9 mouse cellular contexts compared by ENCODE assay signal in the genomic region with DNA sequence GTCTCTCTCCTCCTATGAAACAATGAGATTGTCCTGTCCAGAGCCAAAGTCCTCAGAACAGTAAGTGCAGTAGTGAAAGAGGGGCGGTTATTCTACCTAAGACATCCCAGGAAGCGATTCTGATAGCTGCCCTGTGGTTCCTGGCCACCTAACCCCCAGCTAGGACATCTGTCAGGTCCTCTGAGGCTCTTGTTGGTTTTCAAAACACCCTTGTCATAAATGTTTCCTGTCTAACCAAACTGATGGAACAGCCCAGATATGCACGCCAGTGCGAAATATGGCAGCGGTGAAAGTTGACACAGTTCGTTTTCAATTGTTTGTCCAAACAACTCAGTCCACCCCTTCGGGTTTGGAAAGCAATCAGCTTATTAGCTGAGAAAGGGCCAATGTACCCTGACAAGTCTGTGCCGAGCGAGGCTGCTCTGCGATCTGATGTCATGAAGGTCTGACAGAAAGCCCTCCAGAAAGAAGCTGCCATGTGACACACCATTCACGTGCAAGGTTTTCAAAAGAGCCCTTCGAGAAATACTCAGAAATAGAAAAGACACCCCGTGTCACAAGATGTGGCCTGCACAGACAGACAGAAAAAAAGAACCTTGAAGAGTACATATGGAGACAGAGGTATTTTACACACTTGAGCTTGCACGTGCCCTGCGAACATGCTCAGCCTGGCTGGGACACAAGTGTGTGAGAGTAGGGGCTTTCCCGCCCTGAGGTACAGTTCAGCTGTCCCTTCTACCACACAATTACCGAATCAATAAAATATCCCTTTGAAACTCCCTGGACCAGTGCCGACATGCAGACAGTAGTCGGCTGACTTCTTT.
A peak's percentile ranks its signal among the peaks of the same experiment; 100 is the strongest.
DNase-seq lines count a peak whose midpoint lies in the region; ATAC-seq and TF ChIP-seq lines count a peak whose summit lies in the region.
"Had no signal": no experiment of that assay in that cellular context is flagged by ENCODE, and none has a peak within 500 bp of the region (broad histone marks: within the 10 kb centered on the region; RNA-seq: fewer than 3 reads in every experiment).

No protein-coding gene starts in this region.

- H3K9me3 ChIP-seq in heart, embryonic 14.5 days (ENCODE audit: control insufficient read depth, low read length): no peaks in the 10 kb centered on the region
- H3K9me3 ChIP-seq in heart, embryonic 12.5 days (replicated peaks): no peaks in the 10 kb centered on the region
- H3K9me3 ChIP-seq in lung, embryonic 14.5 days (ENCODE audit: low read depth, low read length): no peaks in the 10 kb centered on the region

- no peak overlapping the region for H3K4me3 ChIP-seq in heart, embryonic 14.5 days (ENCODE audit: control insufficient read depth in 1 of 2, insufficient read depth in 1 of 2, low read depth in 1 of 2, low read length in 2 of 2)
- no peak overlapping the region for H3K4me3 ChIP-seq in heart, embryonic 12.5 days
- no peak overlapping the region for H3K4me3 ChIP-seq in lung, embryonic 14.5 days (ENCODE audit: low read depth, low read length)
- H3K4me3 ChIP-seq: erythroblast, embryonic 14.5 days had no signal

- H3K4me1 ChIP-seq in heart, embryonic 14.5 days (ENCODE audit: control insufficient read depth in 2 of 2, insufficient read depth in 2 of 2, low read length in 2 of 2): peaks cover 23 to 31% of the 10 kb centered on the region in 2 experiments
- H3K4me1 ChIP-seq in heart, embryonic 12.5 days (replicated peaks): peaks cover 40% of the 10 kb centered on the region
- H3K4me1 ChIP-seq in lung, embryonic 14.5 days (ENCODE audit: insufficient read depth): peaks cover 22% of the 10 kb centered on the region

- peak overlapping the region; percentile 16 to 17; a peak in 1 of 4 replicates for H3K27ac ChIP-seq in heart, embryonic 14.5 days (replicated peaks in 1 of 2; ENCODE audit: control insufficient read depth in 1 of 2, insufficient read depth in 1 of 2, low read depth in 2 of 2, low read length in 2 of 2)
- no peak overlapping the region for H3K27ac ChIP-seq in heart, embryonic 12.5 days (ENCODE audit: poor library complexity, severe bottlenecking)
- no peak overlapping the region for H3K27ac ChIP-seq in lung, embryonic 14.5 days (ENCODE audit: low read depth)

- TF ChIP-seq CTCF in lung, embryonic 14.5 days (IDR thresholded peaks at IDR 0.05; ENCODE audit: low read depth): no peak

- H3K27me3 ChIP-seq in heart, embryonic 14.5 days (ENCODE audit: control insufficient read depth, insufficient read depth, low read length): no peaks in the 10 kb centered on the region
- H3K27me3 ChIP-seq in heart, embryonic 12.5 days (replicated peaks): no peaks in the 10 kb centered on the region
- H3K27me3 ChIP-seq in lung, embryonic 14.5 days (ENCODE audit: insufficient read depth, low read length): no peaks in the 10 kb centered on the region

- WGBS in heart, embryonic 14.5 days: 64% methylated on average over 19 of the region's 19 CpGs
- 66% methylated on average over 19 of the region's 19 CpGs for WGBS in heart, embryonic 12.5 days
- 32% methylated on average over 19 of the region's 19 CpGs for WGBS in lung, embryonic 14.5 days

- H3K4me2 ChIP-seq in heart, embryonic 14.5 days (ENCODE audit: low read length): no peak overlapping the region
- H3K4me2 ChIP-seq in heart, embryonic 12.5 days: no peak overlapping the region
- H3K4me2 ChIP-seq in lung, embryonic 14.5 days: no peak overlapping the region

- H3K36me3 ChIP-seq in heart, embryonic 14.5 days (ENCODE audit: control insufficient read depth, insufficient read depth, low read length): no peaks in the 10 kb centered on the region
- H3K36me3 ChIP-seq in heart, embryonic 12.5 days: no peaks in the 10 kb centered on the region
- H3K36me3 ChIP-seq in lung, embryonic 14.5 days (ENCODE audit: insufficient read depth): no peaks in the 10 kb centered on the region

- ATAC-seq in heart, embryonic 14.5 days (ENCODE audit: insufficient number of reproducible peaks, insufficient read depth, low FRiP score, low read depth): no peak
- ATAC-seq in heart, embryonic 12.5 days (ENCODE audit: insufficient number of reproducible peaks, low FRiP score): no peak
- peak; percentile 42; the same call in 1 of the 2 replicates for ATAC-seq in lung, embryonic 14.5 days (ENCODE audit: insufficient read depth)

- peak; percentile 54 for DNase-seq in thymus, postnatal 25 days
- no peak for DNase-seq in thymus, adult 18-20 months
- peak; percentile 82 for DNase-seq in lung, embryonic 14.5 days
- DNase-seq in right cerebral cortex, adult 2 months (ENCODE audit: low spot score in 2 of 2): no peak
- DNase-seq in layer of hippocampus, postnatal 36 days: no peak
- no peak for DNase-seq in urinary bladder, postnatal 4 days (ENCODE audit: low spot score in 2 of 2)

- H3K9ac ChIP-seq in heart, embryonic 14.5 days (ENCODE audit: low read length): peak overlapping the region; percentile 18; the same call in 1 of the 2 replicates
- H3K9ac ChIP-seq in heart, embryonic 12.5 days: no peak overlapping the region
- no peak overlapping the region for H3K9ac ChIP-seq in lung, embryonic 14.5 days

Comparison
In these comparisons a context has a peak if more than half of its experiments do, and no peak if none do; other contexts are left out.
1. H3K27ac ChIP-seq: peak in heart, embryonic 14.5 days (2 of 2); none in heart, embryonic 12.5 days (single experiment) and lung, embryonic 14.5 days (single experiment).
2. DNase-seq: peak in thymus, postnatal 25 days (single experiment) and lung, embryonic 14.5 days (single experiment); none in thymus, adult 18-20 months (0 of 2), right cerebral cortex, adult 2 months (0 of 2), layer of hippocampus, postnatal 36 days (0 of 2) and urinary bladder, postnatal 4 days (0 of 2).